Mouse (Mus musculus) c-Kit-positive CD71-positive TER-119-negative erythroid progenitor cells, embryonic 14.5 days (primary cell): ENCODE measurements around the gene Pam.
"Not testable (repeated sequence)": the region's sequence is repeated elsewhere in the genome, so short reads cannot be mapped to it uniquely, and the experiment has no call there.

Source experiments
- DNase-seq: peaks from one replicate; pipeline ENCODE4 v3.0.0-alpha.2; 2013; ENCODE audit warnings: low read depth

Pam gene

DNA sequence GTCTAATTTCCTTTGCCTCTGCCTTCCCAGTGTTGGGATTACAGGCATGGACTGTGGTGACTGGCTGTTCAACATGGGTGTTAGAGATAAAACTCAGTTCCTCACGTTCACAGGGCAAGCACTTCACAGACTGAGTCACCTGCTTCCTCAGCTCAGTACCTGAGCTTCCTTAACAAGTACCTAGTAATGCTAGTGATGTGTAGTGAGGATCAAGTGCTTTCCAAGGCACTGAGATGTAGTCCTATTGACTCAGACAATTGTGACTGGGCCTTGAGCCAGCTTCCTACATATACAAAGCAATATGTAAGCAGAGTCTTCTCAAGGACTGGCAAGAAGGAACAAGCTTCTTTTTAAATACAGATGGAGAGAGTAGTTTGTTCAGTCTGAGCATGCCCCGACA is 131.7 kb downstream of the Pam start:
- no peak for DNase-seq

DNA sequence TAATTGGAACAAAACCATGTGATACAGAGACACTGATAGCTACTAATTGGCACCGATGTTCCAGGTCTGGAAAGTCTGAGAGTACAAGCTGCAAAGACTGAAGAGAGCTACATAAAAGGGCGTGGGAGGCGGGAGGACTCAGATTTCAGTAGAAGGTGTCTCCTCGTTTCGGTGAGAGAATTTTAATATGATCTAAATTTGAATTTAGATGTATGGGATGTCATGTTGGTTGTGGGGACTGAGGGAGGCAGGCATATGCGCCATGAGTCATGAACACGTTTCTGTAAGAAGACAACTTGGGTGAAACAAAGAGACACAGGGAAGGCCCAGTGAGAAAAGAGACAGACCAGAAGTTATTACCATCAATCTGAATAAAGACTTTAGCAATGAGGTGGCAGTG is 133.3 kb downstream of the Pam start:
- DNase-seq, result no peak

DNA sequence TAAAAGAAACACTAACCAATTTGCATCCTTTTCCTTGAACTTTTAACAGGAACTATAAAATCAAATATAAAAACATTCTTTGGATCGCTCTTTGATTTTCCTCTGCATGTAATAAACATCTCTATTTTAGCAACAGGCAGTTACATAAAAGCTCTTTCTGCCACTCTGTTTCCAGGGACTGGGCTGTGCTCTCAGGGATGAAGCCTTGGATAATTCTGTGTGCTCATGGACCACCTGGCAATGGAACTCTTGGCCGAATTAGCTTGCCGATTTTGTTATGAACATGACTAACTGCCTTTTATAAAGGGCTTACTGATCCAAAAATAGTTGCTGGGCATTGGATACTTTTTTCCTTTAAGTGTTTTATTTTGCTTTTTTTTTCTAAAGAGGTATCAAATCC is 134.8 kb downstream of the Pam start:
- DNase-seq, result no peak

DNA sequence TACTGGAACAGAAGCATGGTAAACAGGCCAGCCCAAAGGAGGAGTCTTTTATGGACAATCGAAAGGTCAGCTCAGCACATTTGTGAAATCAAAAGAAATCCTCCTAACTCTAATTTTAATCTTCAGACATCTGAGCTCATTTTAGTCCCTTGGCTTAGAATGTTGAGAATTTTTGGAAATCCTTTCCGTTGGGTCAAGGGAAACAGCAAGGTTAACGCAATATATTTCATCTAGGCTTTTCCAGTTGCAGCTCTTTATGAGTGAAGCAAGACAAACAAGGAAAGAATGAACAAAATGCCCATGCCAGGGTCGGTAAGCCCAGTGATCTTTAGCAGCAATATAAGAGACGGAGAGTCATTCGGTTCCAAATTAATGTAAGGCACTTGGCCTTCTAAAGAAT is 135.3 kb downstream of the Pam start:
- no peak for DNase-seq

DNA sequence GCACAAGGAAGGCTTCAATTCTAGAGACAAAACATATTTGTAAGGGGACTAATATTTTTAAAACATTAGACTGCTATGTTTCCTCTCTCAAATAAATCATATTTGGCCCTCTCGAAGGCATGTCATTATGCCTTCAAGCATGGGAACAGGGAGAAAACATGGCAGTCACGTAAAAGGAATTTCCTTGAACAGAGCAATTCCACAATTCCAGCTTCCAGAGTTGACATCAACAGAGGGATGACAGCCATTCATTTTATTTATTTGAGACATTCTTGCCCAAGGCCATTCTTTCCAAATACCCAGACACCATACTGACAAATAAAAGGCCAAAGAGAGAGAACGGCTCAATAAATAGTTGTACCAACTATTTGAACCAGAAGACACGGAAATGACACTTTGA is 136.7 kb downstream of the Pam start:
- DNase-seq, result no peak

DNA sequence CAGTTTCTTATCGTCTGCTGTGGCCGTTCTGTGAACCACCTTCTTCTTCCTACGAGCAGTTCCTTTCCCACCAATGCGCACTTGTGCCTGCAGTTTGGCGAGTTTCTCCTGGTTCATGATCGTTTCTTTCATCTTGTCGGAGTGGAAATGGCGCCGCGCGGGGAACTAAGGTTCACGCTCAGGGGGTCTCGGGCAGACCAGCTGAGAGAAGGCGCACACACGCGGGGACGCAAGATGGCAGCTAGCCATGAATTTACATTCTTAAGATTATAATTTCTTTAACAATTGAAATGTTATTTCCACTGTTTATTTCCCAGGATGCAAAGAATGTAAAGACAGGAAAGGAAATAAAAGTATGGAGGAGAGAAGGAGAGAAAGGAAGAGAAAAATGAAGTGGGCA is 146.2 kb downstream of the Pam start:
- not testable (repeated sequence) for DNase-seq

DNA sequence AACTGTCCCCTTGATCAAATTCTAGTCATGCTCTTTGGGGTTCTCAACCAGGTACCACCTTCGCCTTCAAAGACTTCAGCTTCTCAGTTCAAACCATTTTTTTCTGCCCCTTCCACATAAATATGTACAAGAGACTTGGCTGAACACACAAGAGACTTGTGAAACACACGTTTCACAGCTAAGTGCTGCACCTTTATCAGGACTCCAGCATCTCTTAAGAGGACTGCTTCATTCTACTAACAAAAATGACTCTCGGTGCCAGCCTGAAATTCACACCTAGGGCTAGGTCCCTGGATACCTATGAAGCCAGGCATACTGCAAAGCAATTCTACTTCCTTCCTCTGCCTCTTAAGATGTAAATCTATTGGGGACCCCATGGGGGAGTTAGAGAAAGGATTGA is 148.3 kb downstream of the Pam start:
- DNase-seq, result no peak

DNA sequence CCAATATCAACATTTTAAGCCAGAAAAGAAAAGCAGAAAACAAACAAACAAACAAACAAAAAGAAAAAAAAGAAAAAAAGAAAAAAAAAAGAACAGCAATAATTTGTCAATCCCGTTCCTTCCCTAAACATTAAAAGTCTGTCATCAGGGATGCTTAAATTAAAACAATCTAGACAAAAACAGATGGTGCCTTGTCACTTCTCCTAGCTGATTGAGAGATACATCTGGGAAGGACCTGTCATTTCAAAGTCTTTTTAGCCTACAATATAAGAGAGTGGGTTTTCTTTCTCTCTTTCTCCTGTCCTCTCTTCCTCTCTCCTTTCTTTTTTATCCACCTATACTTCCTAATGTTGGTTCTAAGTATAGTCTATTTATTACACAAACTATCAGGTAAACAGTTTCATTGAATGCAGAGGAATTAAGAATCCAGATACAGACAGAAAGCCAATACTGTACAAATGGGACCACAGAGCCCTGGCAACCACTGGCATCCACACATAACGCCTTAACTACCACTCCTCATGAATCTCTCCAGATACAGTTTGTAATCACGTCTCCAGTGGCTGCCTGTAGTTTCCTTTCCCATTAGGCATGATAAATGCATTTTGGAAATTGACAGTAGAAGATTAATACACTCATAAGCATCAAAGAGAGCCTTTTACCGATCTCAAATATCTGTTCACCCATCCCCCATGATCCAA is 151.4 kb downstream of the Pam start:
- no peak for DNase-seq

DNA sequence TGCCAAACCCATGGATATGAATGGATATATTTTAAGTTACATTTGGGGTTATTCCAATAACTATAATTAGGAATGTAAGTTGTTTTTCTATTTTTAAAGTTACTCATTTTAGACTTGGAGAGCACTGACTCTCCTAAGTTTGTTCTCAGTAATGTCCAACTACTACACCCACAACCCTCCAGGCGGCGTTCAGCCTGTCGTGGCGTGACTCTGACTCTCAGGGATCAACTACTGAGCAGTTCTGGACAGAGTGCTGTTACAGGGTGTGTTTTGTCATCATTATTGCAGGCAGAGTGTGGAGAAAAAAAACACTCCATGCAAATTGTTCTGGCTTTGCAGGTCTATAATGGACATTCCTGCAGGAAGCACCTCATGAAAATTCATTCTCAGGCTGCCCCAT is 152.0 kb downstream of the Pam start:
- no peak for DNase-seq

DNA sequence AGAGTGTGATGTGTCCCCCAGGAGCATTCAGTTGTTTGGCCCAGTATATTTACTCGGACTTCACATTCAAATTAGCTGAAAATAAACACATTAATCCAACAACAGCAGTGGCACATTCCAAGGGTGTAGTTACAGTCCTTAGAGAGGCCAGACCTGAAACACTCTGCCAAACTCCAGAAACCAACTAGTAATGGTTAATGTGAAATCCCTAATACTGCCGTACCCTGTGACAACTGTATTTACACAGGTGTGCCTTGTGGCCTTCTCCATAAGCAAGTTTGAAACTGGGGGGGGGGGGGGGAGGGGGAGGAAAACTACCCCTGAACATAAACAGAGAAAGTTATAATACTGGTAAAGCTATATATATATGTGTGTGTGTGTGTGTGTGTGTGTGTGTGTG is 152.5 kb downstream of the Pam start:
- DNase-seq, result no peak

DNA sequence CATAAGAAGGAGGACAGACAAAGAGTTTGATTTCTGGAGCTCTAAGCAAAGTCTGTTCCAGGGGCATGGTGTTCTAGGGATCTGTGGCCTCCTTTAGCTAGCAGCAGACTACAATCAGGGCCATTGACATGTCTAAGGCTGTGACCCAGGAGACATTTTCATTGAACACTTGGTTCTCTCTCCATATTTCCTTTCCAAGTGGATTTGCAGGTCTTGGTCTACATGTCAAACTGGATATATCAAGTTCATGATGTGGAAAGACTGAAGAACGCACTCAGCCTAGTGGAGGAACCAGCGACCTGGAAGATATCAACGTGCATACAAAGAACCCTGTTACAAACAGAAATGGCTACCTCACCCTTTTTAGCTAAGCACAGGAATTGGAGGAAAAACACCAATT is 156.9 kb downstream of the Pam start:
- no peak for DNase-seq

DNA sequence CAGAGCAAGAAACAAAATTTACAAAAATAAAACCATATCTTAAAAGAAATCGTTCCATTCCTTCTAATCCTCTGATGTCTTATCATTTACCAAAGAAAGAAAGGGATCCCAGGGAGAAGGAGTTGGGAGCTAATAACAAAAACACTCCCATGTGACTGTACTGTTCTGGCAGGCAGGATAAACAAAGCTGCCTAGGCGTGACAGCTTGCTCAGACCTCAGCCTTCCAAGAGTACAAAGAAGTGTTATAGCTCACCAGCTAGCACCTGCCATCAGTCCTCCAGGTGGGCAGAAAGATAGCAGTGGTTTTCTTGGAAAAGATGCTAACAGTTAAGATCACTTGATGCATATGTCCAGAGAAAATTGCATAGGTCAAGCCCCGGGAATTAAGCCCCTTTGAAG is 157.4 kb downstream of the Pam start:
- DNase-seq, result no peak

DNA sequence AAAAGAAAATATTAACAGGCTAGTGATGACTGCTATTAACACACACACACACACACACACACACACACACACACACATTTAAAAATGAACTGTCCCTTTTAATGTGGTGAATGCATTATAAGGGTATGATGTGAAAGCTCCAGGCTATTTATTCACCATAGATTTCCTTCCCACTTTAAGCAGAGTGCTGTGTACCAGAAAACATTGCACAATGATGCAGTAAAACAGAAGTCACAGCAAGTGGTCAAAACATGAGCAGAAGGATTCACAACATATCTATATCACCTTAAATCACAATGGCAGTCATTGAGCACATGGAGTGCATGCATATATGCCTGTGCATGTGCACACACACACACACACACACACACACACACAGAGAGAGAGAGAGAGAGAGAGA is 160.5 kb downstream of the Pam start:
- no peak for DNase-seq

DNA sequence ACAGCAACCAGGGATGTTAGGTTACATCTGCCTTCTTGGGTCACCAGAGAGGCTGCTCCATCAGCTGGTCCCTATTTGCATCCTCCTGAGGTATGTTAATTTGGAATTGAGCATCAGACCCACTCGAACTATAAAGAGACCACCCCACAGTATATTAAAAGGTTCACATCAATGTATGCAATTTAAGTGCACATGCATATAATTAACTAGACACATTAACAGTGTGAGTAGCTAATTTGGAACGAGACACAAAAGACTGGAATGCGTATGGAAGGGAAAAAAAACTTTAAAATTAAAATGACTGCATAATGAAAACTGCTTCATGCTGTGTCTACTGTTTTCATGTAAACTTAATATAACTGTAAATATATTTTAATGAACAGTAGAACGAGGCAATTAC is 164.2 kb downstream of the Pam start:
- no peak for DNase-seq

DNA sequence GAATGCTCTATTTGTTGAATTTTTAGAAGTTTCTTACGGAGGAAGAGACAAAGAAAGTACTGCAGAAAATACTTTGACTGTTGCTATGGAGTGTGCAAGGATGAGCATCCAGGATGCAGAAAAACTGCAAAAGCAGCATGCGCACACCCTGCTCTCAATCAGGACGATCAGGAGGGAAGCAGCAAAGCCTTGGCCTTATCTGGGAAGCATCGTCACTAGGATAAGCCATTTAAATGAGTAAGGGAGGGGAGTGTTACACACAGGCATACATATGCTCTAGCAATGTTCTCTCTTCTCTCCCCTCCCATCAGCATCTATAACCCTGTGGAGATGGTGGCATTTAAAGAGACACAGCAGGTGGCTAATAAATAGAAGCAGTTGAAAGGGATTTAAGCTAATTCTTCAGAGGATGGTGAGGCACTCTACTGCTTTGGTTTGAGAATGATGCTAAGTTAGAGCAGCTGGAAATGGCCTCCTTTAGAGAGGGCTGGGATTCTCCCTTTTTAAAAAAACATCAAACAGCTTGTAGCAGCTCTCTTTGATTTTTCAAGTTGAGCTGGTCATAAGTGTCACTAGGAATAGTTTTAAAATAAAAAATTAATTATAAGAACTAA is 165.9 kb downstream of the Pam start:
- DNase-seq, result no peak

DNA sequence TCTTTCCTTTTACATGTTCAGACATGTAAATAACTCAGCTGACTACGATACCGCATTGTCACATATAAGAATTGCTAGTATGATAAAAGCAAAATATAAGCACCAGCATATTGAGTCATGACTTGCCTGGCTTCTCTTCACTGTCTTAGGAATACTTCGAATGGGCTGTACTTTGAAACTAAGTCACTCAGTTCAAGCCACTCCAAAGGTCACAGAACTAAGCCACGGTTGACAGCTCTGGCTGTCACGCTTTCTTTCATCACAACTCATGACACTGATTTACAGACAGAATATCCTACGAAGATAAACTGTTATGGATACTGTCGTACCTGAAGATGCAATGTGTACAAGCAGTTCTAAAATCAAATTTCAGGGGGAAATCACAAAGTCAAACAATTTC is 168.7 kb downstream of the Pam start:
- DNase-seq, result no peak

DNA sequence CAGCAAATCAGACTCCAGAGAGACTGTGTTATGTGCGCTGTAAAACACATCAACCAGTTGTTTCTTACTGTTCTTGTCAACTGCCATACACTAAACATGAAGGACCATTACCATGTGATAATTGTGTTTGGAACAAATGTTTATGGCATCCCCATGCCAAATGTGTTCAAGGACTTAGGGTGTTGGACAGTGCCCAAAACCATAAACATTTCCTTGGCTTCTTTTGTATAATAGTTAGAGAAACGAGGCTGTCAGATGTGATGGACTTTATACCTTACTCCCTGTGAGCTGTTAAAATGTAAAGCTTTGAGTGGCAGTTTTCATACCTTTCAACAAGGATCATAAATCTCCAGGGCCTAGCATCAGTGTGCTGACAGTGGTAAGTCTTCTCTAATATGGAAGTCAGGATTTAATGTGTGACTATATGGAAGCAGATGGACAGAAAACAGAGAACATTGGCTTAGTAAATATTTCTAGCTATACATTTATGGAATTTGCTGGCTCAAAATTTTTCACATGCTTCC is 169.4 kb downstream of the Pam start:
- DNase-seq, result no peak

DNA sequence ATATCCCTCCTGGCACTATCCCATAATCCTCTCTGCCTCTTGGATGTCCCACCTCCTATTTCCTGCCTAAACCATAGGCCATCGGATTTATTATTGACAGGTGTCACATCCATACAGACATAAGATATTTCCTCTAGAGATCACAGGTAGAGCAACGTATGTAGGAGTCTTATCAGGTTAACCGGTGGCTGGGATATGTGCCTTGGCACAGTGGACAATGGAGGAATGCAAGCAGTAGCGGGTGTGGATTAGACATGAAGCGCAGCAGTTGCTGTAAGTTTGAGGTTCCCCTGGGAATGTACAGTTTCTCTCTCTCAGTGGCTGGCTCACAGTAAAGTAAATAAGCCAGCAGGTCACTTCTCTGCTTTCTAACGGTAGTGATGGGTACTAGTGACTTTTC is 173.1 kb downstream of the Pam start:
- no peak for DNase-seq

DNA sequence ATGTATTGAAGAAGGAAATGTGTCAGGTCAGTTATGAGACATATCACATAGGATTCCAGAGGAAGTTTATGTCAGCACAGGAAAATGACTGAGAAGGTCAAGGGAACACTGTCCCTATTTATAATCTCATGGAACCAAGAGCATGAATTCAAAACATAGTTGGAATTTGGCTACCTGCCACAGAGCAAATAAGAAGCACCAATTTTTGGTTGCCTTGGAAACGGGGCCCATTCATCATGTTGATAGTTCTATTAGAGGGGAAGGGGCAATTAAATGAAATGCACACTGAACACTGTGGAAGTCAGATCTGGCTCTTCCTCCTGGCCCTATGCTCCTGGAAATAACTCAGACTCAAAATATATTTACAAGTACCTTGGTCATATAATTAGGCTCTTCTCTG is 173.6 kb downstream of the Pam start:
- DNase-seq, result no peak

DNA sequence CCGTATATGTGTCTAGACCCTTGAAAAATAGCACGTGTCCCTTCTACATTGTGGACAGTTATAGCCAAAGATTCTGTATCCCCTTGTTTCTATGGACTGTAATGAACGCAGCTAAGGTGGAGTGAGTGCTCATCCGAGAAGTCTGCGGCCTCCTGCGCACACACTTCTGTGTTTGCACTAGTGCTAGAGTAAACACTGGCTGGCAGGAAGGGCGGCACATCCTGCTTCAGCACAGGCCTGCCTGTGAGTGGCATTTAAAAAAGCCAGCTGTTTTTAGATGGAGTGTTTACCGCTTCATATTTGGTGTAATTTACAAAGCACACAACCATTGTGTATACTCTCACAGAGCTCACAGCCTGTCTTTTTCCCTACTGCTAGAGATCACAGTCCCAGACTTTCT is 177.0 kb downstream of the Pam start:
- DNase-seq, result no peak

DNA sequence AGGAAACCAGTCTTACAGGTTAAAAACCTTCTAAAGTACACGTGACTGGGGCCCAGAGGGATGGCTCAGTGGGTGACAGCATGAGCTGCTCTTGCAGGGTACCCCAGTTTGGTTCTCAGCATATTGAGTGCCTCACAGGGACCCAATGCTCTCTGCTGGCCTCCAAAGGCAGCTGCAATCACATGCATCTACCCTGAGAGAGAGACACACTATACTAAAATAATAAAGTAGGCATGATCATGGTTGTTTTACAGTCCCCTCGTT is 178.5 kb downstream of the Pam start:
- DNase-seq, result no peak

DNA sequence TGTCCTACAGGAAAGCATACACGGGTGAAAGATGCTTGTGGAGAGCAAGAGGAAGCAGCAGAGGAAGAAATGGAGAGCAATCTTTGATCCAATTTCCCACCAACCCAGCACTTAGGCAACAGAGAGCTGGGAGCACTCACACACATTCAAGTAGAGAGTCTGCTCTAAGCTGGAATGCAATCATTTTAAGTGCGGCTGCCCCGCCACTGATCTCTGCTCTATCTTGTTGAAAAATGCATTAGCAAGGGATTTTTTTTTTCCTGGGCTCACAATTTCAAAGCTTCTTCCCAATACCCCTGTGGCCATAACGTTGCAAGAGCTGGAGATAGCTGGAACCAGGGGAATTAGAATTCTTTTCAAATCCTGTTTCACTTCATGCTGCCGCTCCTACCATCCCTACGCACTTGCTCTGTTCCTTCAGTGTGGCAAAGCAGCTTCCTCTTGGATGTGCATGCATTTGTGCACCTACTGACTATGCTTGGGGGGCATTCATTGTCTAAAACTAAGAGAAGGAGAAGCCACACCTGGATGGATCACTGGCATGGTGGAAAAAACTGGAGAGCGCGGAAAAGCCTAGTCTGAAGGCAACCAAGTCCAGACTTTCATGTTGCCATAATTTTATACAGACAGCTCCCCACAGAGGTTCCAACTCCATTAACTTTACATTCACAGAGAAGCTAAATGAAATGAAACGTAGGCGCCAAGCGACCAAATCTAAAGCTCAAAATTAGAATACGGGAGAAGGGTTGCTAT is 179.1 kb downstream of the Pam start:
- no peak for DNase-seq

DNA sequence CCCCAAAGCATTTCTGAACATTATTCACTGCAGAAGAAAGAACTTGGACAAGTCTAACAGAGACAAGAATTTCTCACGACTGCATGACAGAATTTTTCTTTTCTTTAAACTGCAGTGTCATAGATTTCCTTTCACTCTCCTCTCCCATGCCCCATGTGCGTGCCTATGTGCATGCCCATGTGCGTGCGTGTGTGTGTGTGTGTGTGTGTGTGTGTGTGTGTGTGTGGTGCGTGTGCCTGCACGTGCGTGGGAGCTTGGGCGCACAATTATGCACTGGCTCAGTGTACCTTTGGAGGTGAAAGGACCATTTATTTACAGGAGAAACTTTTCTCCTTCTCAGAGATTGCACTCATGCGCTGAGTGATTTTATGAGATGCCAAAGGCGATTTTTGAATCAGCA is 179.7 kb downstream of the Pam start:
- DNase-seq, result no peak

DNA sequence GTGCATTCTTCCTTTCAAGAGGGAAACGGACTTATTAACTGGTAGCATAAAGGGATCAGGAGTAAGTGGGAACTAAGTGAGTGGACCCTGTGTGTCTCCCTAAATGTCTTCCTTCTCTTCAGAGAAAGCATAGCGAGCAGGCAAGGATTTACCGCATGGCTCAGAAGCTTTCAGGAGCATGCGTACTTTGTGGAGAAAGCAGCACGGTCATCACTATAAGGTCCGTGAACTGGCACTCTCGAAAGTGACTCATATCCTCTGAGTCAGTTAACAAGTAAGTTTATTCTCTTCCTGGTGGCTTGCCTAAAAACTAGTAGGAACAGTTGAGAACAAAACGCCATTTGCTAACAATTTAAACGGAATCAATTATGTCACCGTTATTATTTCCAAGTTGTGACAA is 184.6 kb downstream of the Pam start:
- no peak for DNase-seq
